Mouse (Mus musculus): ENCODE data around the gene Tm7sf2.

DNA sequence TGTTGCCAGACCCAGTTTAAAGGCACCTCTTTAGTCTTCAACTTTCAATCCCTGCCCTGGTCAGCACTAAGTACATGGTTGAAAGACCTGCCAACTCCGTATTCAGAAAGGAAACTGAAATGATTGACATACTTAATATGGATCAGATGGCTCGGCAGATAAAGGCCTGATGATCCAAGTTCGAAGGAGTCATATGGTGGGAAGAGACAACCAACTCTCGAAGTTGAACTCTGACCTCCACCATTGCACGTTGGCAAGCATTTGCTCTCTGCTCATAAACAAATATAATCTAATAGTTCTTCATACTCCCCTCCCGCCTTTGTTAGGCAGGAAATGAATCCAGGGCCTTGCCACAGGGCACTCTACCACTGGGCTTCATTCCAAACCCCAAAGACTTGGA, 39.2 kb downstream of the Tm7sf2 start:
- TF ChIP-seq CTCF (IDR thresholded peaks at IDR 0.05; ENCODE audit: extremely low read depth, insufficient read depth, insufficient read length, insufficient replicate concordance): no peak
- TF ChIP-seq POLR2A (IDR thresholded peaks at IDR 0.05; ENCODE audit: low read depth, low read length): no peak
